Mouse (Mus musculus): Measurements from ENCODE around the gene Pced1b. TPM values are rescaled to one million over a fixed set of nuclear protein-coding genes. Genes with fewer than 3 reads are reported as not detected.

Gene Pced1b
- polyA plus RNA-seq, 1 experiment from 2014 or later, result 6.4 TPM

- H3K36me3 ChIP-seq, result no peaks in the 10 kb centered on the region
- H3K4me2 ChIP-seq, result no peak overlapping the region
- ATAC-seq, result peak; percentile 30; the same call in 1 of the 2 replicates
- H3K9ac ChIP-seq, result no peak overlapping the region
- WGBS (ENCODE audit: insufficient replicate concordance), result 45% methylated on average over 18 of the region's 18 CpGs
- H3K4me1 ChIP-seq, result no peaks in the 10 kb centered on the region
- peaks cover 8% of the 10 kb centered on the region; the same call in 1 of the 2 replicates for H3K27me3 ChIP-seq (replicated peaks)
- H3K27ac ChIP-seq, result no peak overlapping the region
- no peaks in the 10 kb centered on the region for H3K9me3 ChIP-seq (replicated peaks)
- no peak overlapping the region for H3K4me3 ChIP-seq
Measured at GRCm38 (mm10) chr15:97327500-97328081, 80.7 kb downstream of the Pced1b start.

GRCm38 (mm10) chr15:97332582-97332981, 85.7 kb downstream of the Pced1b start:
- peaks cover 9% of the 10 kb centered on the region for H3K4me1 ChIP-seq
- H3K9ac ChIP-seq, result no peak overlapping the region
- H3K9me3 ChIP-seq (replicated peaks), result no peaks in the 10 kb centered on the region
- no peak overlapping the region for H3K27ac ChIP-seq
- no peak overlapping the region for H3K4me2 ChIP-seq
- H3K27me3 ChIP-seq (replicated peaks), result no peaks in the 10 kb centered on the region
- no peak overlapping the region for H3K4me3 ChIP-seq
- no peak for ATAC-seq
- H3K36me3 ChIP-seq, result no peaks in the 10 kb centered on the region
- 74% methylated on average over 9 of the region's 9 CpGs for WGBS (ENCODE audit: insufficient replicate concordance)

DNA sequence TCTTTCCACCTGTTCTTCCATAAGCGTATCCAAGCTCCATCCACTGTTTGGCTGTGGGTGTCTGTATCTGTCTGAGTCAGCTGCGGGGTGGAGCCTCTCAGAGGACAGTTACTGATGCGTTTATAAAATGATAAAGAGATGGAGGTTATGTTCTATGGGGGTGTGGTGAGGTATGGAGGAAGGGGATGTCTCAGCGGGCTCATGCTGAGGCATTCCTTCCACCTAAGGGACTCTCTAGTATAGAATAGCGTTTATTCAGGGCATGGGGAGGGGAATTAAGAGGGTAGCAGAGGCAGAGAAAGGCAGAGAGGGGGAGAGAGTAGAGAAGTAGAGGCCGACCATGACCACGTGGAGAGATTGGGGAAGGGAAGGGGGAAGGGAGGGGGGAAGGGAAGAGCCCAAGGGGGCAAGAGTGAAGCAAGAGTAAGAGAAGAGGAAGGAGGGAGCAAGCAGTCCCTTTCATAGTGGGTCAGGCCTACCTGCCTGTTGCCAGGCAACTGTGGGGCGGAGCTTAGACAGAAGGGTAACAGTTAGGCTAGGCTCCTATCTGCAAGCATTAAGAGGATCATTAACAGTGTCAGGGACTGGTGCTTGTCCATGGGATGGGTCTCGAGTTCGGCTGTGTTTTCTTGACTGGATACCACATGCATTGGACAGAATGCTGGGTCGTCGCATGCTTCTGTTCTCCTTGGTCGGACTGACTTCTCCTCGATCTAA, 90.9 kb downstream of the Pced1b start:
- Histone ChIP-seq H3K4me1 (peaks cover 43% of the 10 kb centered on the region), H3K27ac (peak overlapping the region; percentile 71), H3K9ac (peak overlapping the region; percentile 61), H3K4me2 (peak overlapping the region; percentile 62), H3K27me3 (replicated peaks) (no peaks in the 10 kb centered on the region), H3K4me3 (peak overlapping the region; percentile 5), H3K9me3 (replicated peaks) (no peaks in the 10 kb centered on the region), H3K36me3 (no peaks in the 10 kb centered on the region)
- peak; percentile 95 for ATAC-seq
- WGBS (ENCODE audit: insufficient replicate concordance), result 19% methylated on average over 14 of the region's 14 CpGs

DNA sequence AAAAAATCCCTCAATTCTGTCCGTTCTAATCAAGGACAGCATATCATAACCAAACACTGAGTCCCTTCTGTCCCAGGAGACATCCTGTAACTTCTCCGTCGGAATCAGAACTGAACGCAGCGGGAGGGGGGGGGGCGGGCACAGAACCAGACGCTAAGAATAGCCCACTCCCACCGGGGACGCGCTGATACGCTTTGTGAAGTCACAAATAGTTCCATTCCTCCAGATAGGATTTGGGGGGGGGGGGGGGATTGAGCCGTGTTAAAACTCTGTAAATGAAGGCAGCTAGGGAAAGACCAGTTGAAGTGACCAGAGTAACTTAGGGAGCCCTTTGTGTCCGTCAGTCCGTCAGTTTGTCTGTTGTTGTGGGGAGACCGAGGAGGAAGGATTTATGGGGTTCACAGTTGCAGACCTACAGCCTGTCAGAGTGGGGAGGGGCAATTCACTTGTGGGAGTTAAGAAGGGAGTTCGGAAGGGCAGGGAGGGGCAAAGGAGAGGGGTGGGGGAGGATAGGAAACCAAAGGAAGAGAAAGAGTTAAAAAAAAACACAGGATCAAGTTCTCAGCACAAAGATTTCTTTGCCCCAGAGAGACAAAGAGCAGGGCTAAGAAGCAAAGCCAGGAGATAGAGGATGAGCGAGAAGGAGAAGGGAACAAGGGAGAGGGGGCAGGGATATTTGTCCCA, 91.6 kb downstream of the Pced1b start:
- Histone ChIP-seq H3K27ac (peak overlapping the region; percentile 71), H3K36me3 (no peaks in the 10 kb centered on the region), H3K4me1 (peaks cover 51% of the 10 kb centered on the region), H3K9ac (peak overlapping the region; percentile 61), H3K9me3 (replicated peaks) (no peaks in the 10 kb centered on the region), H3K27me3 (replicated peaks) (no peaks in the 10 kb centered on the region), H3K4me2 (peak overlapping the region; percentile 62), H3K4me3 (peak overlapping the region; percentile 5)
- WGBS (ENCODE audit: insufficient replicate concordance), result 19% methylated on average over 17 of the region's 17 CpGs
- ATAC-seq, result no peak

GRCm38 (mm10) chr15:97342336-97342735, 95.4 kb downstream of the Pced1b start:
- Histone ChIP-seq H3K4me1 (peaks cover 66% of the 10 kb centered on the region), H3K9ac (peak overlapping the region; percentile 62), H3K9me3 (replicated peaks) (no peaks in the 10 kb centered on the region), H3K4me2 (peak overlapping the region; percentile 72), H3K4me3 (peak overlapping the region; percentile 42), H3K27me3 (replicated peaks) (no peaks in the 10 kb centered on the region), H3K27ac (peak overlapping the region; percentile 89), H3K36me3 (no peaks in the 10 kb centered on the region)
- no peak for ATAC-seq
- 32% methylated on average over 9 of the region's 9 CpGs for WGBS (ENCODE audit: insufficient replicate concordance)

- H3K9ac ChIP-seq, result peak overlapping the region; percentile 62
- peak overlapping the region; percentile 89 for H3K27ac ChIP-seq
- peak; percentile 94 for ATAC-seq
- peaks cover 60% of the 10 kb centered on the region for H3K4me1 ChIP-seq
- peak overlapping the region; percentile 72 for H3K4me2 ChIP-seq
- no peaks in the 10 kb centered on the region for H3K9me3 ChIP-seq (replicated peaks)
- H3K36me3 ChIP-seq, result no peaks in the 10 kb centered on the region
- H3K4me3 ChIP-seq, result peak overlapping the region; percentile 42
- H3K27me3 ChIP-seq (replicated peaks), result peaks cover 2% of the 10 kb centered on the region; the same call in 1 of the 2 replicates
- WGBS (ENCODE audit: insufficient replicate concordance), result 14% methylated on average over 8 of the region's 8 CpGs
Measured at GRCm38 (mm10) chr15:97342945-97343344, 96.0 kb downstream of the Pced1b start.

DNA sequence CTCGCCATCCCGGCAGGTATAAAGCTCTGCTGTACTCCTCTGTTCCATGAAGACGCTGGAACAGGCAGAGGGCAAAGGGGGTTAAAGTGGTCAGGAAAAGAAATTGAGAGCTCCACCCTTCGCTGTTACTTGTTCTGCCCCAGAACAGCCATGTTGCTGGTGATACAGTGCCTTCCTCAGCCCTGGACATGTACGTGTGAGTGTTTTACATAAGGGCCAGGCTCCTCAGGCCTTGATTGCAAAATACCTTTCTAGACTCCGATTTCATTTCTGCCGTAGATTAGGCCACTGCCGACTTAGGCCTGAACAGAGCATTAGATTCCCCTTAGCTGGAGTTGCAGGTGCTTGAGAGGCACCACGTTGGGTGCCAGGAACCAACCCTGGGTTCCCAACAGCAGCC, 97.0 kb downstream of the Pced1b start:
- H3K9ac ChIP-seq, result no peak overlapping the region
- peak overlapping the region; percentile 89 for H3K27ac ChIP-seq
- ATAC-seq, result no peak
- no peak overlapping the region for H3K4me2 ChIP-seq
- peaks cover 5% of the 10 kb centered on the region; the same call in 1 of the 2 replicates for H3K27me3 ChIP-seq (replicated peaks)
- H3K9me3 ChIP-seq (replicated peaks), result no peaks in the 10 kb centered on the region
- WGBS (ENCODE audit: insufficient replicate concordance), result 78% methylated on average over 9 of the region's 9 CpGs
- no peaks in the 10 kb centered on the region for H3K36me3 ChIP-seq
- H3K4me3 ChIP-seq, result no peak overlapping the region
- peaks cover 50% of the 10 kb centered on the region for H3K4me1 ChIP-seq

DNA sequence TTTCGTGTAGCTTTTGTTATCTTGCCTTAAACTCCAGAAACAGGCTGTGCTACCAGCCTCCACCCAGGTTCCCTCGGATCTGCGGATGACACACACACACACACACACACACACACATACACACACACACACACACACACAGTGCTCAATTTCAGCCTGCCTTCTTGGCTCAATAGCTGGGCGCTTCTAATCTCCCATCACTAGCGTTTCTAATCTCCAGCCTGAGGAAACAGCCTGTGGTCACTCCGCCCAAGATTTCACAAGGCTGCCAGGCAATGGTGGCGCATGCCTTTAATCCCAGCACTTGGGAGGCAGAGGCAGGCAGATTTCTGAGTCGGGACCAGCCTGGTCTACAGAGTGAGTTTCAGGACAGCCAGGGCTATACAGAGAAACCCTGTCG, 98.2 kb downstream of the Pced1b start:
- 37% methylated on average over 9 of the region's 9 CpGs for WGBS (ENCODE audit: insufficient replicate concordance)
- H3K4me1 ChIP-seq, result peaks cover 42% of the 10 kb centered on the region
- no peak overlapping the region for H3K4me3 ChIP-seq
- H3K36me3 ChIP-seq, result no peaks in the 10 kb centered on the region
- H3K27me3 ChIP-seq (replicated peaks), result peaks cover 5% of the 10 kb centered on the region; the same call in 1 of the 2 replicates
- peak; percentile 42 for ATAC-seq
- no peak overlapping the region for H3K9ac ChIP-seq
- no peaks in the 10 kb centered on the region for H3K9me3 ChIP-seq (replicated peaks)
- H3K4me2 ChIP-seq, result peak overlapping the region; percentile 28
- peak overlapping the region; percentile 38 for H3K27ac ChIP-seq

DNA sequence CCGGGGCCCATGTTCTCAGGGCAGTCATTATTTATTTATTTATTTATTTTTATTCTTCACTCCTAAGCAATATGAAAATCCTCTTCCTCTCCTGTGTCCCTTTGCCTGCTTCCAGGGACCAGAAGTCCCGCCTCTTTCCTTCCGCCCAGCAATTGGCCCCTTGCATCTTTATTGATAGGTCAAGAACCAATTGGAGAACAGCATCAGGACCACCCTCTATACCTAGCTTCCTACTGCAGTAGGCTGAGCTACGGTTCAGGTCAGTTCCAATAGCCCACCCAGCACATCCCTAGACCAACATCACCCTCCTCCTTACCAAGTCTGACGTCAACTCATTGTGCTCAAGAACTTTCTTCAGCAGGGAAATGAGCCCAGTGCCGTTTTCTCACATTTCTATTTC, 99.0 kb downstream of the Pced1b start:
- Histone ChIP-seq H3K27ac (no peak overlapping the region), H3K4me3 (no peak overlapping the region), H3K27me3 (replicated peaks) (peaks cover 5% of the 10 kb centered on the region; the same call in 1 of the 2 replicates), H3K36me3 (no peaks in the 10 kb centered on the region), H3K9ac (no peak overlapping the region), H3K4me1 (peaks cover 50% of the 10 kb centered on the region), H3K4me2 (no peak overlapping the region), H3K9me3 (replicated peaks) (no peaks in the 10 kb centered on the region)
- no peak for ATAC-seq
- 78% methylated on average over 6 of the region's 6 CpGs for WGBS (ENCODE audit: insufficient replicate concordance)

GRCm38 (mm10) chr15:97346413-97346812, 99.5 kb downstream of the Pced1b start:
- H3K9ac ChIP-seq, result no peak overlapping the region
- peaks cover 55% of the 10 kb centered on the region for H3K4me1 ChIP-seq
- H3K27ac ChIP-seq, result no peak overlapping the region
- H3K9me3 ChIP-seq (replicated peaks), result no peaks in the 10 kb centered on the region
- no peak overlapping the region for H3K4me2 ChIP-seq
- H3K27me3 ChIP-seq (replicated peaks), result peaks cover 5% of the 10 kb centered on the region; the same call in 1 of the 2 replicates
- no peak overlapping the region for H3K4me3 ChIP-seq
- 77% methylated on average over 5 of the region's 5 CpGs for WGBS (ENCODE audit: insufficient replicate concordance)
- no peaks in the 10 kb centered on the region for H3K36me3 ChIP-seq
- no peak for ATAC-seq

GRCm38 (mm10) chr15:97346897-97347296, 100.0 kb downstream of the Pced1b start:
- no peaks in the 10 kb centered on the region for H3K36me3 ChIP-seq
- 82% methylated on average over 4 of the region's 4 CpGs for WGBS (ENCODE audit: insufficient replicate concordance)

More at GRCm38 (mm10) chr15:97346897-97347296, 100.0 kb downstream of the Pced1b start:
- no peak overlapping the region for H3K27ac ChIP-seq
- no peaks in the 10 kb centered on the region for H3K9me3 ChIP-seq (replicated peaks)
- H3K9ac ChIP-seq, result no peak overlapping the region
- no peak for ATAC-seq
- H3K27me3 ChIP-seq (replicated peaks), result peaks cover 5% of the 10 kb centered on the region; the same call in 1 of the 2 replicates
- no peak overlapping the region for H3K4me2 ChIP-seq
- peaks cover 56% of the 10 kb centered on the region for H3K4me1 ChIP-seq
- H3K4me3 ChIP-seq, result no peak overlapping the region
